Mouse (Mus musculus) naive thymus-derived CD4-positive, alpha-beta T cell, adult 5 months (primary cell): ENCODE data around the gene Commd4. TPM values are rescaled to one million over a fixed set of nuclear protein-coding genes. Genes with fewer than 3 reads are reported as not detected.

Experiments used
- polyA plus RNA-seq: library from polyadenylated mRNA; unstranded; fragments of 100-300 nt; shearing (Covaris generic); gene quantifications from one replicate; pipeline ENCODE4 v1.2.1, GENCODE M21; 2017

Gene Commd4
- 202 TPM for polyA plus RNA-seq

DNA sequence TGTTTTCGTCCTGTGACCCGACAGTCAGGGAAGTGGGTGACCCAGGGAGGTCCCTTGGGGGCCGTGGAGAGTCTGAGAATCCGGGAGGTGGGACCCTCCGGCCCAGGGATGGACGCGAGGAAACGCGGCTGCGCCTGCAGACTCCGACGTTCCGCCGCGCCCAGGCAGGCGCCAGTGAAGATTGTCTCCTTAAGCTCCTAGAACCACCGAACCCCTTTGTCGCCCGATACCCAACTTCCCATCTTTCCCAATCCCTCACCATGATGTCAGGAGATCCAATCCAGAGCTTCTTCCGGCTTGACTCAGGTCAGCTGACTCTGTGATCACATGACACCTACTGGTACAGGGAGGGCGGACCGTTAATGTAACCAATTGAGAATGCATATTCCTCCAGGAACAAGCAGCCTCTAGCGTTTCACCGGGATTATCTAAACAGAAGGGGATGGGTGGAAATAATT is at the start of gene Commd4:
TSS of gene Commd4 (minus strand) at position 319 of the 458 bp plus-strand sequence.

DNA sequence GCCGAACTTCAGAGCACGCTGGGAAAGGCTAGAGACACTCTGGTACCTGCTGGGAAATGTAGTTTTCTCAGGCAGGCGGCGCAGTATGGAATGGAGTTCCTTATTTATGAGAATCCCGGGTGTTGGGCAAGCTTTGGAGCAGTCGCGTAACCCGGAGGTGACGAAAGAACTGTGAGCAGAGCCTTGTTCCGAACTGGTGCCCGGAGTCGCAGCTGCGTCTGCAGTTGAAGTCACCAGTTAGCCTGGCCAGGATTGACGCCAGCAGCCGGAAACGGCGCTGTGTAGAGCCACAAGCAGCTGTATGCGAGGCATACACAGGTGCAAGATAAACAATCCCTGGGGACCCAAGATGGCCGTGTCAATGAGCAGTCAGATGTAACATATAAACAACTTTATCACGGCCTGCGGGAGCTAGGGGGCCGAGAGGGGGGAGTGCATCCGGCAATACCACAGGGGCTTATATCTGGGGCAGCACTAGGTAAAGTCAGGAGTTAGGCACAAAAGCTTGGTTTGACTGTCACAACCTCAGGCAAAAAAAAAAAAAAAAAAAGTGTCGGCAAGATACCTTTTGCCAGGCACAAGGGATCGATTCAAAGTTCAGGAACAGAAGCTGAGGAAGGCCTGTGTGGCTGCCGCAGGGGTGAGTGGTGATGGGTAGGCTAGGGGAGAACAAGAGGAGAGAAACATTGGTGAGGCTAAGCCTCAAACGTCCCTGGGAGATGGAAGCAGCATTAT is 9.8 kb downstream of the Commd4 start, which contains the start of gene Neil1:
TSS of gene Neil1 (minus strand) at position 162 of the 735 bp plus-strand sequence.

DNA sequence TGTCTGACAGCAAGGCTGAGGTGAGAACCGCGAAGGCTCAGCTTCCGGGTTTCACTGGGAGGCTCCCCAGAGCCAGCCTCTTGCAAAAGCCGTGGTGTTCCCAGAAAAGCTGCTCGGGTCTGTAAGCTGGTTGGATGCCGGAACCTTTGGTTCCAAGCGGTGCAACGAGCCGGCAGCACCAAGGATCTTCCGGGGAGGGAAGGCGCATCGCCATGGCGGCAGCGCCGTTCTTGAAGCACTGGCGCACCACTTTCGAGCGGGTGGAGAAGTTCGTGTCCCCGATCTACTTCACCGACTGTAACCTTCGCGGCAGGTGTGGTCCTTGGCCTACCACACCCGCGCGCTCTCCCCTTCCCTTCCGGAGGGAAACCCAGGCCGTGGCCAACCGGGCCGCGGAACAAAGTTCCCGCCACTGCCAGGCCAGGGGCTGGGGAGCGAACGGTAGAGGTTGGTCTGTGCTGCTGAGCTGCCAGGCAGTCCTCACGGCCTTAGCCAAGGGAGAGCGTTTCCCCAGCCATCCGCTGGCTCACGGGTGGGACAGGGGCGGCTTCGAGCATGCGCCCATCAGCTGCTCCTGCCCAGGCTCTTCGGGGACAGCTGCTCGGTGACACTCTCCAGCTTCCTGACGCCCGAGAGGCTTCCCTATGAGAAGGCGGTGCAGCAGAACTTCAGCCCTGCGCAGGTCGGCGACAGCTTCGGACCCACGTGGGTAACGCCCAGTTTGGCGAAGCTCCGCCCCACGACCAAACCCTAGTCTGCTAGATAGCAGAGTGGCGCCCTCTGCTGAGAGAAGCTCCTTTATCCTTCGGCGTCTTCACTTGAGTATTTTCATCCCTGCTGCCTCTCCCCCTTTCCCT is 27.3 kb downstream of the Commd4 start, which contains the start of gene Man2c1:
TSS of gene Man2c1 (plus strand) at position 114 of the 857 bp plus-strand sequence.

Other genes with a start within 250 kb of the Commd4 start
- 6.6 TPM for gene Snx33, start 230.0 kb downstream of the Commd4 start, polyA plus RNA-seq
- gene Imp3, start 220.9 kb downstream of the Commd4 start, polyA plus RNA-seq, result 106 TPM
- gene Snupn, start 207.5 kb downstream of the Commd4 start, polyA plus RNA-seq, result 16.1 TPM
- gene Ptpn9, start 163.4 kb downstream of the Commd4 start, polyA plus RNA-seq, result 11.8 TPM
- 38.9 TPM for gene Sin3a, start 86.3 kb downstream of the Commd4 start, polyA plus RNA-seq
- 123 TPM for gene Man2c1, start 27.6 kb downstream of the Commd4 start, polyA plus RNA-seq
- gene Neil1, start 10.0 kb downstream of the Commd4 start, polyA plus RNA-seq, result 107 TPM
- gene Trcg1, start 78.2 kb upstream of the Commd4 start, polyA plus RNA-seq, result not detected
- 60.7 TPM for gene 1700017B05Rik, start 104.3 kb upstream of the Commd4 start, polyA plus RNA-seq